Mouse (Mus musculus) hindlimb bud, embryonic 11.5 days (tissue): Measurements from ENCODE around the gene Gm17490.

Experiments
- DNase-seq: peaks from one replicate; pipeline ENCODE4 v3.0.0-alpha.2; 2012; ENCODE audit warnings: low read depth, low spot score; ENCODE audit errors: extremely low spot score

Gene Gm17490

DNA sequence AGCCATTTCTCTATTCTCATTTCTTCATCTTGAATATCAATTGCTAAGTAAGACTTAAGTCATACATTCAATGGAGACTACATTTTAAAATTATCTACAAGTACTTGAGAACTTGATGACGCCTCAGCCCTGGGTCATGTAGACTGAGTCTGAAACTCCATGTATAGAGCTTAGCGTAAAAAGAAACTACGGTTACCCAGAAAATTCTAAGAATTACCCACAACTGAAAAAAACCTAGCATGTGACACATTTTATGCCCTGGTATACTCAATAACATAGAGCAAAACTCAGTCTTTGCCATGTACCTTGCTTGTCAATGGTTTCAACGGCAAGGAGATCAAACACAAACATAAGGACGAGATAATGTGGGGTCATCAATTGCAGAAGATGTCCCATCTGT is at the start of gene Gm17490:
Gm17490 (minus strand) TSS at position 375 of the 400 bp plus-strand sequence.
- no peak for DNase-seq

DNA sequence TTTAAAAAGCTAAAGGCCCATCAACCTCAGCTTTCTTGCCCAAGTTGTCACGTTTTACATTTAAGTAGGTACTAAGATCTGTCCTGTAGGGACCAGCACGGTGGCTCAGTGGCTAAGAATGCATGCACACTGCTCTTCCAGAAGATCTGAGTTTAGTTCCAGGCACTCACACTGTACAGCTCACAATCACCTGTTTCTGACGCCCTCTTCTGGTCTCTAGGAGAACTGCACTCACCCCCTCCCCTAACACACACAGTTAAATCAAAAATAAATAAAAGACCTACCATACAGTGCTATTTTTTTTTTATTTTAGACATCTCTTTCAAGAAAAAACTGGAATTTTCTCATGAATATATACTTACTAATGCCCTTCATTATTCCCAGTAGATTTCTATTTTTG is 46.1 kb upstream of the Gm17490 start:
- no peak for DNase-seq

DNA sequence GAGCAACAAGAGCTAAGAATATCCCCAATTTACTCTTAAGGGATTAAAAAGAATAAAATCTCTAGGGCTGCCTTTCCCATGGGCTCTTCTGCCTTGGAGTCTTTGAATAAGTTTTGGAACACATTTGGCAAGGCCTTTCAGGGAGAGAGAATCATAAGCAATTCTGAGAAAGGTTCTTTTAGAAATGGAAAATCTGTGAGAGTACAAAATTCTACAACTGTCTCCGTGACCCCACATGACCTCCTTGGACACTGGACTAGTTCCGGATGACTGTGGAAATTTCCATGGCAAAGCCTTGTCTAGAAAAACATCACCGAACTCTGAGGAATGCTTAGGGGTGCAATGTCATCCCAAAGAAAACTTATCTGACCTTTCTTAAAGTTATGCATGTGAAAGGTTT is 39.3 kb upstream of the Gm17490 start:
- no peak for DNase-seq

DNA sequence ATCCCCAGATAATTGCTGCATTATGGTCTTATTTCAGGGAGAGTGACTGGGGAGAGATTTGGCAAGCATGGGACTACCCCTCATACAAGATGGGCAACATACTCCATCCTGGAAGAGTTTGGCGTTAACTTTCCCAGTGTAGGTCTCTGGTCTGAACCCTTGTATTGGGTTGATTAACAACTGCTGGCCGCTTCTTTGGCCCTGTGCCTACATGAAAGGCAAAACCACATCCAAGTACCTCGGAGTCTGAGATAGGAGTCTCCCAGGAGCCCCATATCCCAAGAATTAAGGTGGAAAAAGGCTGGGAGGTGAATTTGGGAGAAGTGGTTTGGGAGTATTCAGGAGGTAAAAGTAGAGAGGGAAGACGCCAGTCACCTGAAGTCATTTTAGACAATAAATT is 38.7 kb upstream of the Gm17490 start:
- no peak for DNase-seq

DNA sequence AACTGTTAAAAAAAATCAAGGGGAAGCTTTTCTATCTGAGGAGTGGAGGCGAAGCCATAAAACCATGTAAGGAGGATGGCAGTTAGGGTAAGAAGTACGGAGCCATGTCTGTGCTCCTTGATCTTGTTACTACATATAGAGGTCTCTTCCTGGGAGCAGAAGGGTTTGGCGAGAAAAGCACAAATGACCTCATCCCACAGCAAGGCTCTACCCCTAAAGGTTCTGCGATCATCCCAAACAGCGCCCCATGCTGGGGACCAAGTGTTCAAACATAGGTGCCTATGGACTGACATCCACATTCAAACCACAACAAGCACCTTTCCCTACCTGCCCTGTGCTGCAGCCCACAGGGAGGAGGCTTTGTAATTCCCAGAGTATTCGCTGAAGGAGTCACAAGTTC is 38.3 kb upstream of the Gm17490 start:
- DNase-seq, result no peak

DNA sequence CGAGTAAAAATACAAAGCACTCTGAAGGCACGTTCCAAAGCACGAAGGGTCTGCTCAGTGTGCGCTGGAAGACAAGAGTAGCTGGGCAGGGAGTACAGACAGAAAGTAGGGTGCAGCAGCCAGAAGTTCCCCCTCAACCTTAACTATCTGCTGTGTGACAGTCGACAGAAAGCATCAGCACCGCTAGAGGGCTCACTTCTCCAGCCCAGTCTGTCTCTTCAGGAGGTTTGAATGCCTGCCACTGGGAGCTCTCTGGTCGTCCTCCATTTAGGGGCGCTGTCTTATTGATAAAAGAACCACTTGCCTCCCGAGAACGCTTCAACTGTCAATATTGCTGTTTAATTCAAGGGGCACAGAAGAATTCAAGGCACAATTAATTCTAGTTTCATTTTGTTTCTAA is 37.9 kb upstream of the Gm17490 start:
- peak; percentile 30 for DNase-seq

DNA sequence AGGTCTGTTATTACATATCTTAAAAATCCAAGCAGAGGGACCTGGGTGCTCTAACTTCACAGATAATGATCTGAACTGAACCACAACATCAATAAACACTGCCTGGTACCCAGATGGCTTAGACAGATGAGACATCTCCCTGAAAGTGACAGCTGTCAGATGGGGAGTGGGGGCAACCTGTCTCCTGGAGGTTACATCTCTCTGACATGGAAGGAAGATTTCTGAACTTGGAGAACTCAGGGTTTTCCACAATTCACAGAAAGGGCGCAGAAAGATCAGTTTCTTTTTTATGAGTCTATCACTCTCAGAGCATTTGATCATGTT is 36.8 kb upstream of the Gm17490 start:
- DNase-seq, result no peak

DNA sequence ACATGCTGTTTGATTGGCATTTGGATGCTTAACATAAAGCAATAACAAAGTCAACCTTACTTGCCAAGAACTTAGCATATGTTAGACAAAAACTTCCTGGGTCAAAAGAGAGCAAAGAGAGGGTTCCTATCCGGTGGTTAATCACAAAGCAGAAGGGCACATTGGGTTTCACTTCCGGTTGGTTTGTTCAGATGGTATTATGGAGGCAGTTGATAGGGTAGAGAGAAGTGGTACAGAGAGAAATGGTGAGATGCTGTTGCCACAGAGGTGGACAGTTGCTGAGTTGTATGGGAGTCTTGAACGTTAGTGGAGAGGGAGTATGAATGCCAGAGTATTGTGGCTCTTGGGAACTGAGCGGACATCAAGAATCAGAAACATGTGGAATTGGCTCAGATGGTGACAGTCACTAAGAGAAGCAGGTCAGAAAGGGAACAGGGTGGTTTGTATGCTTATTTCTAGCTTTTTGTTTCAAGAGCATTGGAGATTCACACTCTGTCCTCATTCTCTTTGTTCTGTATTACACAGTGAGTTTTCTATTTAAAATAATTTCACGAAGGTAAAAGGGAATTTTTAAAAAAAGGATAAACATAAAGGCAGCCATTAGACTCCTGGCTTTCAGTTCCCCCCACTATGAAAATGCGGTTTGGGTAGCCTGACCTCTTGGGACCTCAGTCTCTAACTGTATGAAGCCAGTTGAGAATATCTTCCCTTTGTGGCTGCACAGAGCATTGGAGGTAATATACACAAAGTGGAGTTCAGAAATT is 36.3 kb upstream of the Gm17490 start:
- no peak for DNase-seq

DNA sequence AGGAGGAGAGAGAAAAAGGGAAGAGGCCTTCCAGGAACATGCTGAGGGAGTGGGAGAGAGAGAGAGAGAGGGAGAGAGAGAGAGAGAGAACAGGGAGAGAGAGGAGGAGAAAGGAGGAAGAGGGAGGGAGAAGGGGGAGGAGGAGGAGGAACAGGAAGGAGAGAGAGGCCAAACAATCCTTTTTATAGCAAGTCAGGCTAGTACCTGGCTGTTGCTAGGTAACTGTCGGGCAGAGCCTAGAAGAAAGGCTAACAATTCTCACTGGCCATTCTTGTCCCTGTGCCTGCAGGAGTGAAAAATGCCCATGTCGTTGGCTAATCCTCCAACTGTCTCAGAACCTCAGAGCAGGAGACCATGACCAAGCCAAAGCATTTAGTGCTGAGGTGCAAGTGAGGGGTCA is 33.2 kb upstream of the Gm17490 start:
- no peak for DNase-seq

DNA sequence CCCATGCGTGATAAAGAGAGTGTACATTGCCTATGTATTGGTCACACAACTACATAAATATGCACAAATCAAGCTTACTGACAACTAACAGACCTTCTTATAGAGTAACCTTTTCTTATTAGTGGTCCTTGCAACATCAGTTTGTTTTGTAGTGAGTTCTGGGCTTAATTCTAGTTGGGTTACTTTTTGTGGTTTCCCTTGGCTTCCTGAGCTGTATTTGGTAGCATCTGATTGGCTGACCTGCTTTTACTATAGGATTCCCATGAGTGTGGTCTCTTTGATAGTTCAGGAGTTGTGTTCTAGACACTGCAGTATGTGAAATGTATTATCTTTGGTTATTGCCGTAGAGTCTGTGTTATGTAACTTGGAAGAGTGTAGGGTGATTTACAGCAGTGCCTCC is 31.5 kb upstream of the Gm17490 start:
- DNase-seq, result no peak

DNA sequence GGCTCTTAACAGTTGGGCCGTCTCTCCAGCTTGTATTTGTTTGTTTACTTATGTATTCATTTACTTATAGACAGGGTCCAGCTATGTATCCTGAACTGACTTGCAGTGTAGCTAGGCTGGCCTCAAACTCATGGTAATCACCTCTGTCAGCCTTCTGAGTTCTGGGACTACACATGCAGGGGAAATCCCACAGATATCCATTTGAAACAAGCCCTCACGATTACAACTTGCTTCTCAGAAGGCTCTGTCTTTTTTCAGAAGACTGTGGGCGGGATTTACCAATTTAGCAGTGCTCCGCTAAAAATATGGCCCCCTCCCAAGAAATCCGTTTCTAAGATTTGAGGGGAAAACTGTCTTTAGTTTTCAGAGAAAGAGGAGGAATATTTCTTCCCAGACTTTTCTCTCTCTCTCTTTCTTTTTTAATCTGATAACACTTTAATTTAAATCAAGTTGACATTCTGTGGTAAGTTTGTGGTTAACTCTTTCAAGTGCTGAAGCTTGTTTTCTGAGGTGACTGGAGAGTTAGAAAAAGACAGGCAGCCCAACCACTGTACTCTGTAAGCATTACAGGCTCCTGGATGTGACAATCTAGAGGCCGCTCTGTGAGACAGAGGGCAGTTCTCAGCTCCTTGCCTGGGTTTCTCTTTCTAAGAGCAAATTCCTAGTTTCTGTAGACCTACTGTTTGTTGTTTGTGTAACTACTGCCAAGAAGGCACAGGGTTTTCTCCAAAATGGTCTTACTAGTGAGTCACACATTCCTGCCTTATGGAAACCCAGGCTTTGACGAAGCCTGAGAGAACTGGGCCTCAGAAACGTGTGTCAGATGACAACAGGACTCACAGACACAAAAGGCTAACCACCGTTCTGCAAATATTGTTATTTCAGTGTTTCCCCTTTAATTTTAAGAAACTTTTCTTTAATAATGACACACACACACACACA is 29.2 kb upstream of the Gm17490 start:
- DNase-seq, result no peak

DNA sequence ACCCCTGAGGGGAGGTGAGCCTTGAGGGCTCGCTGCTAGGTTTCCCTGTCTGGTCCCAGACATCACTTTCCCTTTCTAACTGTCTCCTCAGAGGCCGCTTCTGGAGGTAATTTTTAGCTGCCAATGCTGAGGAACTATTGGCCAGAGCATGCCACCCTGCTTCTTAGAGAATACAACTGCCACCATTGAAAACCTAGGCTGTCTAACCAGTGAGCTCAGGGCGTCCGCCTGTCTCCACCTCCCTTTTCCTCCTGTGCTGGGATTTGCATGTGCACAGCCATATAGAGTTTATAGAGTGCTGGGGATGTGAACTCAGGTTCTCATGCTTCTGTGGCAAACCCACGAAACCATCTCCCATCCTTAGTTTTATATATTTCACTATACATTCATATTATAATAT is 27.7 kb upstream of the Gm17490 start:
- DNase-seq, result no peak

DNA sequence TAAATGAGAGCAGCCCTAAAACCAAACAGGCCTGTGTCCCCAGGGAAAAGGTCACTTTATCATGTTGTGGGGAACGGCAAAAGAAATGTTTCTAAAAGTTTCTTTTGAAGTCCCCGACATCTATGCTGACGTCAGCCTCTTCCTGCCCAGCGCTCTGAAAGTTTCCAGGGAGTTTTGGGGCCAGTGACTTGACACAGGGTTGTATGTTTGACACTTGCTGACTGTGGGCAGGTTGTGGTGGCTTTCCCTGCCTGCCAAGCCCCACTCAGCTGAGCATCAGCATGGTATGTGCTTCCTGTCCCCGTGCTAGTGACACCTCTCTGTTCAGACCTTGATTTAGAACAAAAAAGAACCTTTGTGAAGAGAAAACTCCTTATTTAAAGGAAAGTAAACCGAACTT is 27.3 kb upstream of the Gm17490 start:
- no peak for DNase-seq

DNA sequence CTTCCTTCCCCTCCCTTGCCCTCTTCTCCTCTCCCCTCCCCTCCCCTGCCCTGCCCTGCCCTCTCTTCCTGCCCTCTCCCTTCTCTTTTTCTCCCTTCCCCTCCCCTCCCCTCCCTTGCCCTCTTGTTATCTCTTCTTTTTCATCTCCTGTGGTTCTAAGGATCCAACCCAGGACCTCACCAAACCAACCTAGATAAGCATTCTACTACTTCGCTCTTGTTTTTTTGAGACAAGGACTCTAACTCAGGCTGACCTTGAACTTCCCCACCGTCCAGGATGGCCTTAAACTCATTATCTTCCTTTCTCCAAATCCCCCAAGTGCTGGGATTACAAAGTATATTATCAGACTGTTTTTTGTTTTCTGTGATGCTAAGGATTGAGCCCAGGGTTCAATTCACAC is 26.7 kb upstream of the Gm17490 start:
- DNase-seq, result no peak

DNA sequence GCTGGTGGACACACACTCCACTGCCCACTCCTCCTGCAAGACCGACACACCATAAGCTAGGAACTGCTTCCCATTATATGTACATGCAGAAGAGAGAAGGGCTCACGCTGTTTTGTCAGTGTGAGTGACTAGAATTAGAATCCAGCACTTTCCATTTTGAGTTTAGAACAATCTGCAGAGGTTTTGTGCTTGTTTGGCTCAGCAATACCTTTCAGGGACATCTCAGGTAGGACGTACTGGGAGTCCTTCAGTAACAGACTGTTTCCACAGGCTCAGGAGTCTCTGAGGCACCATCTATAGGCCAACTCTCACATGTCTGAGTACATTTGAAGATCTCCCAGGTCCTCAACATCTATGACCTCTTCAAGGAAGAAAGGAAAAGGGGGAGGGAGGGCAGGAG is 26.1 kb upstream of the Gm17490 start:
- no peak for DNase-seq

DNA sequence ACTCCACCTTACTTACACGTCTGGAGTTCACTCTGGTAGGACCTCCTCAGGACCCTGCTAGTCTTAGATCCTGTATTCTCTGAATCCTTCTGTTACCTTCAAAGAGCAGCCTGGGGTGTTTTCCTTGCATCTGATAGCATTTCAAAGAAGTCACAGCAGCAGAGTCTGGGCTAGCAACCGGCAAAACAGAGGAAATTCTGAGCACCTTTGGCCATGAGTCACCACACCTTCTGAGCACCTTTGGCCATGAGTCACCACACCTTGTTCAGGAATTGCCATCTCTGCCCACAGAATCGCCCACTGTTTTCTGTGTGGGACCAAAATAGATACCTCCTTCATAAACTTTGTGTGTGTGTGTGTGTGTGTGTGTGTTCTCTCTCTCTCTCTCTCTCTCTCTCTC is 25.4 kb upstream of the Gm17490 start:
- DNase-seq, result no peak

DNA sequence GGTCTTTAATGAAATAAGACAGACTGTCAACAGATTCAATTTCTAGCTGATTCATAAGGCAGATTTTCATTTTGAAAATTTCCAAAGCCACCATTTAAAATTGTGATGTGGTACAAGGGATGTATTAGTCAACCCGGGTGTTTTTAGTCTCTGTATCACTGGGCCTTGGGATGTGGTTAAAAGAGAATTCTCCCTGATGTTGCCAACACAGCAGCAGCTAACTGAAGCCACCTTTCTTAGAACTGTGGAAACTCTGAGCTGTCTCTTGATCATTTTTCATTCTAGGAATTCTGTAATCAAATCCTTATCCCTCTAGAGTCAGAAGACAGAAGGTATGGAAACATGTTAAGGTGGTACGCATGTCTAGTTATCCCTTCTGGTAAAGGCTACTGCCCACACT is 19.2 kb upstream of the Gm17490 start:
- no peak for DNase-seq

DNA sequence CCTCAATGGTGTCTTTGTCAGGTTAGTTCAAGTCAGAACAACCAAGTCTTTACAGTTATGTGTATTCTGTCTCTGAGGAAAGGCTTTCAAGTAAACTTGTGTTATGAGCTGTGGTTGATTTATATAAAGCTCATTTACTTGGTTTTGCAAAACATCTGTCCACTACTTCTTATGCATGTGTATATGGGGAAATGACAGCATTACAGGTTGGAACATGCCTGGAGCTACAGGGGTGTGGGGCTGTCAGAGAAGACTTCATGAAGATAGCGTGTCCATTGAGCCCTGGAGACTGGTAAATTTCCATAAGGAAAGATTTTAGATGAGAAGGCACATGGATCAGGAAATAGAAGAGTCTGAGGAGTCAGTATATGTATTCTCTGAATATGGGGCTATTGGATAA is 18.0 kb upstream of the Gm17490 start:
- no peak for DNase-seq

DNA sequence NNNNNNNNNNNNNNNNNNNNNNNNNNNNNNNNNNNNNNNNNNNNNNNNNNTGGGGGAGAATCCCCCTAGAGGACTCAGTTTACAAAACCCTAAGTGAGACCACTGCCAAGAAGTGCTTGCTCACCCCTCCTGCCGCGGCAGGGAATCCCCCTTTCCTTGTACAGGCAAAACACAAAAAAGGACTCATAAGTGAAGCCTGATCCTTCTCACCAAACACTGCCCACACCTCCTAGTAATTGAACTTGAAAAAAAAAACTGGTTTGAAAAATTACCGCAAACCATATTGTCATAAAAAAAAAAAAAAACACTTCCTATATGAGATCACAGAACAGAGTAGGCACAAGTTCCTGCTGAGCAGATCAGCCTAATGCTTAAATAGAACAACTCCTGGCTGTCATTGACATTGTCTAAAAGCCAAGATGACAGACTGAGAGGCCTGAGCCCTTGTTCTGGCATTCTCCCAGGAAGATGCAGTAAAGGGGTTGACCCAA is 16.4 kb upstream of the Gm17490 start, which contains the start of gene Il2ra:
Il2ra (plus strand) TSS at position 357 of the 491 bp plus-strand sequence.
- DNase-seq, result no peak

DNA sequence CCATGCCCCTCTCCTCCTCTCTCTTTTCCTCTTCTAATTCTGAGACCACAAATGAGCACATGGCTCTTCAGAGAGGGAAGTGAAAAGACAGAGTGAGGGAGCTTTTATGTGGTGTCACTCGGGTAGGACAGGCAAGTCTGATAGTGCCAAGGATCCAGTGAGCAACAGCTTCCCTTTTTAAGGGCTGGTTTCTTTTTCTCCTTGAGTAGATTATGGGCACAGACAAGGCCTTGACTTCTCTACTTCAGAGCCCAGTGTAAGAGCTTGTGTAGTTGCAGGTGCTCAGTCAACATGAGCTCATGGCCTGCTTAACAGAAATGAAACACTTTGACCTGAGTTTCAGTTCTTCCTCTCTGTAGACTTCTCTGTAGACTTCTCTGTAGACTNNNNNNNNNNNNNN is 11.1 kb upstream of the Gm17490 start:
- DNase-seq, result no peak

DNA sequence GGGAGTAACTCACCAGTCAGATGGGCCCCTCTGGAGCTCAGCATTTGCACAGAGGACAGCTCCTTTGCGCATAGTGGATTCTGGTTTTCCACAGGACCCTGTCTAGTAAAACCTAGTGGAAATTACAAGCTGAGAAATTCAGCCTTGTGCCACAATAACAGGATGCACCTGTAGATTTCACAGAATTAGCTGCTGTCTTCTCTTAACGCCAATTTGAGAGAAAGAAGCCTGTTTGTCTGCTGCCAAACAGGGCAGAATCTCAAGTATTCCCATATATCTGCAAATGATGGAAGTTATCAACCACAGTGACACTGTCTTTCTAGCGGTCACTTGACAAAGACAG is 10.0 kb upstream of the Gm17490 start:
- no peak for DNase-seq

DNA sequence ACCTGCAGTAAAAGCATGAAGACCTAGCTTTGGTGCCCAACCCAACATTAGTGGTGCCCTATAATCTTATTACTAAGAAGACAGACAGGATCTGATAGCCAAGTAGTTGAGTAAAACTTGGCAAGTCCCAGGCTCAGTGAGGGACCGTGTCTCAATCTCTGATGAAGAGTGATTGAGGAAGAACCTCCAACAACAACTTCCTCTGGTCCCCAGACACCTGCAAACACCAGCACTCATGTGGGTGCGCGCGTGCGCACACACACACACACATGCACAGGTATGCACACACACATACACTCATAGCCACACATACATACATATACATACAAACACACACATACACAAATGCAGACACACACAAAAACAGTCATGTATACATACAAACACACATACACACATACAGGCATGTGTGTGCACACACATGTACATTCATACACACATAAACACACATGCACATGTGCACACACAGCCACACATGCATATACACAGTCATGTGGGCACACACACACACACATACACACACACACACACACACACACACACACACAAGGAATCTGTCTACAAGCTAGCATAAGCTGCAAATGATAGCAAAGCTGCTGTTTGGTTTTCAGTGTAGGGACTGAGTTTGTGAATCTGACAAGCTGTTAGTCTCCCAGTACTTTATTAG is 9.5 kb upstream of the Gm17490 start:
- no peak for DNase-seq
